ENCODE assay signal across 16 mouse cellular contexts in genomic region chr6:120082251-120082950, GRCm38 (mm10). TPM values are rescaled to one million over a fixed set of nuclear protein-coding genes. Genes with fewer than 3 reads are reported as not detected.
"Had no signal": no experiment of that assay in that cellular context is flagged by ENCODE, and none has a peak within 500 bp of the region (broad histone marks: within the 10 kb centered on the region; RNA-seq: fewer than 3 reads in every experiment).

No protein-coding gene starts in this region.

- H3K27ac ChIP-seq: kidney, embryonic 15.5 days; limb, embryonic 12.5 days; liver, embryonic 13.5 days; lung, embryonic 15.5 days; midbrain, embryonic 12.5 days; neural tube, embryonic 15.5 days; stomach, postnatal 0 days had no signal

- H3K36me3 ChIP-seq: kidney, embryonic 15.5 days; limb, embryonic 12.5 days; liver, embryonic 13.5 days; lung, embryonic 15.5 days; midbrain, embryonic 12.5 days; neural tube, embryonic 15.5 days had no signal

- ATAC-seq: midbrain, embryonic 16.5 days had no signal

- DNase-seq: kidney, adult 2 months; kidney, postnatal 25 days; liver; liver, embryonic 13.5 days; liver, postnatal 0 days; lung, postnatal 14 days; right cerebral cortex, postnatal 4 days had no signal

- H3K4me3 ChIP-seq: kidney, embryonic 15.5 days; limb, embryonic 12.5 days; liver, embryonic 13.5 days; lung, embryonic 15.5 days; midbrain, embryonic 12.5 days; neural tube, embryonic 15.5 days had no signal

RNA-seq across cellular contexts. Expression of gene Ninj2, which starts 10.7 kb away (rescaled TPM):
- total RNA-seq: megakaryocyte-erythroid progenitor cell, adult 5-6 weeks had no signal
- polyA plus RNA-seq: kidney, adult 2 months; kidney, embryonic 15.5 days; limb, embryonic 12.5 days; liver, embryonic 13.5 days; midbrain, embryonic 12.5 days; midbrain, embryonic 16.5 days; neural tube, embryonic 11.5 days; stomach, postnatal 0 days had no signal
